Mouse (Mus musculus): ENCODE results near the gene Plcb3. TPM values are rescaled to one million over a fixed set of nuclear protein-coding genes. Genes with fewer than 3 reads are reported as not detected.
A peak's percentile ranks its signal among the peaks of the same experiment; 100 is the strongest.

The Plcb3 gene
- polyA plus RNA-seq, 2 experiments from 2014 or later = 3.2 to 3.4 TPM

GRCm38 (mm10) chr19:6969665-6970381 is 6.4 kb downstream of the Plcb3 start:
- peak; percentile 61 for ATAC-seq

- ATAC-seq = no peak
These were observed 7.0 kb downstream of the Plcb3 start for GRCm38 (mm10) chr19:6969291-6969664.

GRCm38 (mm10) chr19:6968491-6969271 is 7.6 kb downstream of the Plcb3 start:
- ATAC-seq = no peak

- no peak for ATAC-seq
These were observed 19.8 kb downstream of the Plcb3 start for GRCm38 (mm10) chr19:6956461-6956860.

- no peak for ATAC-seq
These were observed 20.8 kb downstream of the Plcb3 start for GRCm38 (mm10) chr19:6955424-6955823.

- ATAC-seq = no peak
These were observed 22.2 kb downstream of the Plcb3 start for GRCm38 (mm10) chr19:6954046-6954445.

- no peak for ATAC-seq
These were observed 23.6 kb downstream of the Plcb3 start for GRCm38 (mm10) chr19:6952712-6953037.

GRCm38 (mm10) chr19:6951994-6952711 is 24.1 kb downstream of the Plcb3 start:
- ATAC-seq = peak; percentile 29

- peak; percentile 64 for ATAC-seq
These were observed 24.8 kb downstream of the Plcb3 start for GRCm38 (mm10) chr19:6951381-6951968.

- peak; percentile 32 for ATAC-seq
These were observed 25.6 kb downstream of the Plcb3 start for GRCm38 (mm10) chr19:6950613-6951153.

- no peak for ATAC-seq
These were observed 26.3 kb downstream of the Plcb3 start for GRCm38 (mm10) chr19:6949951-6950350.

- ATAC-seq = no peak
These were observed 26.7 kb downstream of the Plcb3 start for GRCm38 (mm10) chr19:6949532-6949931.

- no peak for ATAC-seq
These were observed 28.1 kb downstream of the Plcb3 start for GRCm38 (mm10) chr19:6948186-6948585.

- ATAC-seq = no peak
These were observed 28.5 kb downstream of the Plcb3 start for GRCm38 (mm10) chr19:6947742-6948141.

GRCm38 (mm10) chr19:6943709-6944108 is 32.6 kb downstream of the Plcb3 start:
- no peak for ATAC-seq

GRCm38 (mm10) chr19:6942764-6943163 is 33.5 kb downstream of the Plcb3 start:
- no peak for ATAC-seq

GRCm38 (mm10) chr19:6942249-6942691 is 34.0 kb downstream of the Plcb3 start, which contains the start of gene Gpr137:
Gpr137 (minus strand) TSS chr19:6942480.
- peak; percentile 87 for ATAC-seq

- peak; percentile 72 for ATAC-seq
These were observed 34.7 kb downstream of the Plcb3 start, which contains the start of gene Bad for GRCm38 (mm10) chr19:6941372-6942248. Bad (plus strand) TSS chr19:6941861.

- no peak for ATAC-seq
These were observed 35.6 kb downstream of the Plcb3 start for GRCm38 (mm10) chr19:6940396-6941351.

Measured in CD4-positive, CD25-positive, alpha-beta regulatory T cell, adult 4 months (primary cell).